Mouse (Mus musculus): Measurements from ENCODE around the gene Ccdc120.
"Not testable (repeated sequence)": the region's sequence is repeated elsewhere in the genome, so short reads cannot be mapped to it uniquely, and the experiment has no call there.

Ccdc120 gene

GRCm38 (mm10) chrX:7753627-7754026, 2.9 kb upstream of the Ccdc120 start:
- DNase-seq (ENCODE audit: low spot score in 2 of 2), result not testable (repeated sequence)

- DNase-seq (ENCODE audit: low spot score in 2 of 2), result no peak
Measured at GRCm38 (mm10) chrX:7745429-7745828, 5.3 kb downstream of the Ccdc120 start.

GRCm38 (mm10) chrX:7744940-7745339, 5.8 kb downstream of the Ccdc120 start:
- DNase-seq (ENCODE audit: low spot score in 2 of 2), result no peak

- no peak for DNase-seq (ENCODE audit: low spot score in 2 of 2)
Measured at GRCm38 (mm10) chrX:7743470-7743869, 7.2 kb downstream of the Ccdc120 start.

GRCm38 (mm10) chrX:7741103-7741502, 9.6 kb downstream of the Ccdc120 start:
- DNase-seq (ENCODE audit: low spot score in 2 of 2), result no peak

GRCm38 (mm10) chrX:7740082-7740819, 10.5 kb downstream of the Ccdc120 start:
- DNase-seq (ENCODE audit: low spot score in 2 of 2), result no peak

- DNase-seq (ENCODE audit: low spot score in 2 of 2), result no peak
Measured at GRCm38 (mm10) chrX:7739336-7740081, 11.2 kb downstream of the Ccdc120 start.

- DNase-seq (ENCODE audit: low spot score in 2 of 2), result peak; percentile 33 to 64
Measured at GRCm38 (mm10) chrX:7733571-7734156, 17.0 kb downstream of the Ccdc120 start.

GRCm38 (mm10) chrX:7728922-7729265, 21.8 kb downstream of the Ccdc120 start:
- DNase-seq (ENCODE audit: low spot score in 2 of 2), result no peak

GRCm38 (mm10) chrX:7728215-7728921, 22.3 kb downstream of the Ccdc120 start, which contains the start of gene Praf2:
Gene Praf2 (plus strand): TSS chrX:7728439.
- DNase-seq (ENCODE audit: low spot score in 2 of 2), result peak; percentile 31 to 58

- DNase-seq (ENCODE audit: low spot score in 2 of 2), result no peak
Measured at GRCm38 (mm10) chrX:7727176-7727575, 23.5 kb downstream of the Ccdc120 start.

- DNase-seq (ENCODE audit: low spot score in 2 of 2), result no peak
Measured at GRCm38 (mm10) chrX:7725841-7726240, 24.9 kb downstream of the Ccdc120 start.

- no peak for DNase-seq (ENCODE audit: low spot score in 2 of 2)
Measured at GRCm38 (mm10) chrX:7724135-7724534, 26.6 kb downstream of the Ccdc120 start.

- DNase-seq (ENCODE audit: low spot score in 2 of 2), result no peak
Measured at GRCm38 (mm10) chrX:7722691-7723090, 28.0 kb downstream of the Ccdc120 start.

GRCm38 (mm10) chrX:7722282-7722611, 28.5 kb downstream of the Ccdc120 start:
- no peak for DNase-seq (ENCODE audit: low spot score in 2 of 2)

GRCm38 (mm10) chrX:7721514-7722281, 29.0 kb downstream of the Ccdc120 start, which contains the start of gene Gm45208:
Gene Gm45208 (plus strand): TSS chrX:7722245.
- DNase-seq (ENCODE audit: low spot score in 2 of 2), result peak; percentile 22 to 47

- not testable (repeated sequence) for DNase-seq (ENCODE audit: low spot score in 2 of 2)
Measured at GRCm38 (mm10) chrX:7716058-7716457, 34.6 kb downstream of the Ccdc120 start.

GRCm38 (mm10) chrX:7714135-7714899, 36.4 kb downstream of the Ccdc120 start, which contains the start of gene Wdr45:
Gene Wdr45 (plus strand): TSS chrX:7714333.
- peak; percentile 66 to 88 for DNase-seq (ENCODE audit: low spot score in 2 of 2)

- DNase-seq (ENCODE audit: low spot score in 2 of 2), result not testable (repeated sequence)
Measured at GRCm38 (mm10) chrX:7713764-7714134, 37.0 kb downstream of the Ccdc120 start.

- peak; percentile 25 to 62 for DNase-seq (ENCODE audit: low spot score in 2 of 2)
Measured at GRCm38 (mm10) chrX:7696954-7697381, 53.7 kb downstream of the Ccdc120 start, which contains the start of gene Gpkow. Gene Gpkow (plus strand): TSS chrX:7697131.

Measured in cerebellum, postnatal 4 days (tissue).